Mouse (Mus musculus): ENCODE measurements around the gene N4bp2. TPM values are rescaled to one million over a fixed set of nuclear protein-coding genes. Genes with fewer than 3 reads are reported as not detected.

Gene N4bp2
- polyA plus RNA-seq, 1 experiment: 2.0 TPM

GRCm38 (mm10) chr5:65861154-65861944 is 98.0 kb downstream of the N4bp2 start, which contains the start of gene Rhoh:
TSS of gene Rhoh (plus strand) at chr5:65861213.
- no peak for TF ChIP-seq MAX (IDR thresholded peaks at IDR 0.05)
- TF ChIP-seq CTCF (IDR thresholded peaks at IDR 0.05; ENCODE audit: control insufficient read depth, insufficient read depth, insufficient read length): no peak
- H3K27me3 ChIP-seq (ENCODE audit: control insufficient read depth, insufficient read depth, insufficient read length): peaks cover 3% of the 10 kb centered on the region

DNA sequence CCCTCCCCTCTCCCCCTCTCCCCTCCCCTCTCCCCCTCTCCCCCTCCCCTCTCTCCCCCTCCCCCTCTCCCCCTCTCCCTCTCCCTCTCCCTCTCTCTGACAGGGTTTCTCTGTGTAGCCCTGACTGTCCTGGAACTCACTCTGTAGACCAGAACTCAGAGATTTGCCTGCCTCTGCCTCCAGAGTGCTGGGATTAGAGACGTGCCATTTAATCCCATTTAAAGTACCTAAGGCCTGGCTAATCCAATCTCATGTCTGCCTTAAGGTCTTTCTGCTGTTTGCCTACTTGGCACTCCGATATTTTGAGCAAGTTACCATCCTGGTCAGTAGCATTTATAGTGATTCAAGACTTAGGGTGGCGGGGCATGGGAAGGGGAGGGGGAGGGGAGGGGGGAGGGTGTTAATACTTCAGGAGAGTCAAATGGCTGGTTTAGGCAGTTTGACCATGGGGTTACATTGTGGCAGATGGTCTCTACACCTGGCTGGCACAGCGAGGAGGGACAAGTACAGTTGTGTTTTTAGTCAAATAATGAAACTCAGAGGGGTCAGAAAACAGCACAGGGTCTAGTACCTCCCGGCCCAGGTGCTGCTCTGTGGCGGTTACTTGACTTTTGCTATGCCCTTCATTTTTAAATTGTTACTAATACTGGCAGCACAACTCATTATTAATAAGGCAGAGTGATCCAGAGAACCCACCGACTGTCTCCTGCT is 99.1 kb downstream of the N4bp2 start:
- no peak for TF ChIP-seq MYOD1 (IDR thresholded peaks at IDR 0.05; ENCODE audit: control insufficient read depth, insufficient read length, low read depth)
- no peak for TF ChIP-seq MAX (IDR thresholded peaks at IDR 0.05)
- no peak for TF ChIP-seq CTCF (IDR thresholded peaks at IDR 0.05; ENCODE audit: control insufficient read depth, insufficient read depth, insufficient read length)
- no peak for TF ChIP-seq USF1 (IDR thresholded peaks at IDR 0.05; ENCODE audit: low read depth)
- TF ChIP-seq CEBPB (IDR thresholded peaks at IDR 0.05; ENCODE audit: low read depth): no peak
- TF ChIP-seq MYOG (IDR thresholded peaks at IDR 0.05; ENCODE audit: control insufficient read depth, extremely low read depth, insufficient read length): no peak
- no peak for TF ChIP-seq FOSL1 (IDR thresholded peaks at IDR 0.05; ENCODE audit: insufficient read depth, low read length, poor library complexity, severe bottlenecking)
- Histone ChIP-seq H3K27me3 (ENCODE audit: control insufficient read depth, insufficient read depth, insufficient read length) (peaks cover 3% of the 10 kb centered on the region), H3K36me3 (ENCODE audit: control insufficient read depth, insufficient read depth) (no peaks in the 10 kb centered on the region), H3ac (ENCODE audit: control insufficient read depth, insufficient read length, low read depth) (no peak overlapping the region), H3K79me2 (ENCODE audit: control insufficient read depth, insufficient read depth) (no peaks in the 10 kb centered on the region), H3K4me3 (ENCODE audit: insufficient read depth, poor library complexity, severe bottlenecking) (no peak overlapping the region), H3K79me3 (ENCODE audit: low read depth) (no peaks in the 10 kb centered on the region)

More at GRCm38 (mm10) chr5:65861154-65861944, 98.0 kb downstream of the N4bp2 start, which contains the start of gene Rhoh:
- Histone ChIP-seq H3K79me2 (ENCODE audit: control insufficient read depth, insufficient read depth) (no peaks in the 10 kb centered on the region), H3ac (ENCODE audit: control insufficient read depth, insufficient read length, low read depth) (no peak within 1 kb of the TSS), H3K4me3 (ENCODE audit: insufficient read depth, poor library complexity, severe bottlenecking) (no peak within 1 kb of the TSS), H3K36me3 (ENCODE audit: control insufficient read depth, insufficient read depth) (no peaks in the 10 kb centered on the region), H3K79me3 (ENCODE audit: low read depth) (no peaks in the 10 kb centered on the region)

DNA sequence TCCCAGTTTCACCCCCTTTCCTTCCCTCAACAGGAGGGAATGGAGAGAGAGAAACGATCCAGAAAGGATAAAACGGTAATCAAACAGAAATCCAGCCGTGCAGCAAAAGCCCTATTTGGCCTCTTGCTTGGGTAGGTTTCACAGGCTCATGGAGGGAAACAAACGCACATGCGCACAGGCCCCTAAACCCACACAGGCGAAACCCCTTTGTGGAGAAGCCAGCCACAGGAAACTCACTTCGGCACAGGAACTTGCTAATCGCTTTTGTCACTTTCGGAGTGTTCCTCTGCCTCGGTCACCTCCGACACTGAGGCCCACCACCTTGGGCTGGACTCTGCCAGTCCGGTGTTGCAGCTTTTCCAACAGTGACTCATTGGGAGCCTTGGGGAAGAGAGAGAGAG is 100.0 kb downstream of the N4bp2 start:
- TF ChIP-seq FOSL1 (IDR thresholded peaks at IDR 0.05; ENCODE audit: insufficient read depth, low read length, poor library complexity, severe bottlenecking) (no peak), MAX (IDR thresholded peaks at IDR 0.05) (no peak), CTCF (IDR thresholded peaks at IDR 0.05; ENCODE audit: control insufficient read depth, insufficient read depth, insufficient read length) (no peak), MYOG (IDR thresholded peaks at IDR 0.05; ENCODE audit: control insufficient read depth, extremely low read depth, insufficient read length) (no peak), CEBPB (IDR thresholded peaks at IDR 0.05; ENCODE audit: low read depth) (no peak), USF1 (IDR thresholded peaks at IDR 0.05; ENCODE audit: low read depth) (no peak), MYOD1 (IDR thresholded peaks at IDR 0.05; ENCODE audit: control insufficient read depth, insufficient read length, low read depth) (no peak)
- no peaks in the 10 kb centered on the region for H3K79me2 ChIP-seq (ENCODE audit: control insufficient read depth, insufficient read depth)

GRCm38 (mm10) chr5:65864486-65864885 is 101.2 kb downstream of the N4bp2 start:
- no peaks in the 10 kb centered on the region for H3K79me3 ChIP-seq (ENCODE audit: low read depth)
- TF ChIP-seq MYOD1 (IDR thresholded peaks at IDR 0.05; ENCODE audit: control insufficient read depth, insufficient read length, low read depth) (no peak), MYOG (IDR thresholded peaks at IDR 0.05; ENCODE audit: control insufficient read depth, extremely low read depth, insufficient read length) (no peak), USF1 (IDR thresholded peaks at IDR 0.05; ENCODE audit: low read depth) (no peak), MAX (IDR thresholded peaks at IDR 0.05) (no peak), CTCF (IDR thresholded peaks at IDR 0.05; ENCODE audit: control insufficient read depth, insufficient read depth, insufficient read length) (no peak)

More for the DNA sequence above, 100.0 kb downstream of the N4bp2 start:
- no peak overlapping the region for H3K4me3 ChIP-seq (ENCODE audit: insufficient read depth, poor library complexity, severe bottlenecking)
- no peaks in the 10 kb centered on the region for H3K79me3 ChIP-seq (ENCODE audit: low read depth)
- no peak overlapping the region for H3ac ChIP-seq (ENCODE audit: control insufficient read depth, insufficient read length, low read depth)
- no peaks in the 10 kb centered on the region for H3K36me3 ChIP-seq (ENCODE audit: control insufficient read depth, insufficient read depth)
- H3K27me3 ChIP-seq (ENCODE audit: control insufficient read depth, insufficient read depth, insufficient read length): peaks cover 3% of the 10 kb centered on the region

GRCm38 (mm10) chr5:65864946-65865345 is 101.6 kb downstream of the N4bp2 start:
- Histone ChIP-seq H3K79me2 (ENCODE audit: control insufficient read depth, insufficient read depth) (no peaks in the 10 kb centered on the region), H3K36me3 (ENCODE audit: control insufficient read depth, insufficient read depth) (no peaks in the 10 kb centered on the region), H3K79me3 (ENCODE audit: low read depth) (no peaks in the 10 kb centered on the region), H3K27me3 (ENCODE audit: control insufficient read depth, insufficient read depth, insufficient read length) (peaks cover 3% of the 10 kb centered on the region), H3ac (ENCODE audit: control insufficient read depth, insufficient read length, low read depth) (no peak overlapping the region), H3K4me3 (ENCODE audit: insufficient read depth, poor library complexity, severe bottlenecking) (no peak overlapping the region)
- TF ChIP-seq MYOD1 (IDR thresholded peaks at IDR 0.05; ENCODE audit: control insufficient read depth, insufficient read length, low read depth) (no peak), USF1 (IDR thresholded peaks at IDR 0.05; ENCODE audit: low read depth) (no peak), MAX (IDR thresholded peaks at IDR 0.05) (no peak), FOSL1 (IDR thresholded peaks at IDR 0.05; ENCODE audit: insufficient read depth, low read length, poor library complexity, severe bottlenecking) (no peak), CTCF (IDR thresholded peaks at IDR 0.05; ENCODE audit: control insufficient read depth, insufficient read depth, insufficient read length) (no peak), MYOG (IDR thresholded peaks at IDR 0.05; ENCODE audit: control insufficient read depth, extremely low read depth, insufficient read length) (no peak), CEBPB (IDR thresholded peaks at IDR 0.05; ENCODE audit: low read depth) (no peak)

More at GRCm38 (mm10) chr5:65864486-65864885, 101.2 kb downstream of the N4bp2 start:
- no peaks in the 10 kb centered on the region for H3K36me3 ChIP-seq (ENCODE audit: control insufficient read depth, insufficient read depth)
- no peak overlapping the region for H3ac ChIP-seq (ENCODE audit: control insufficient read depth, insufficient read length, low read depth)
- no peaks in the 10 kb centered on the region for H3K79me2 ChIP-seq (ENCODE audit: control insufficient read depth, insufficient read depth)
- H3K27me3 ChIP-seq (ENCODE audit: control insufficient read depth, insufficient read depth, insufficient read length): peaks cover 3% of the 10 kb centered on the region
- no peak overlapping the region for H3K4me3 ChIP-seq (ENCODE audit: insufficient read depth, poor library complexity, severe bottlenecking)

Measured in C2C12 (cell line).